Mouse (Mus musculus): ENCODE data around the gene Gm765.

DNA sequence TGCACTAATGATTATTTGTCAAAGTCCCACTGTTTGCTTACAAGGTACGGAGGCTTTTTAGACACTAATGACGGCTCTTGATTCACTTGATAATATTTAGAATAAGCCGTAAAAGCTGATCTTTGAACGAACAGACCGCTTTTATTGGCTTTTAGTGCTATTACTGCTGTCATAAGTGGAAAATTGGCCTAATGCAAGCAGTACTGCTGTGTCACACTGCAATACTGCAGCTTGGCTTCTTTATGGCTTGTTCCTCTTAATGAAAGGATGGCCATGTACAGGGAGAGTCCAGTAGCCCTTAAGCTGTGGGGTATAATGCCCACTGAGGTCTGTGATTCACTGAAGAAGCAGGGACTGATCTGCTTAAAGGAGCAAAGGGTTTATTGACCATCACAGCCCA lies 30.9 kb downstream of the Gm765 start:
- TF ChIP-seq CTCF (IDR thresholded peaks at IDR 0.05; ENCODE audit: borderline replicate concordance, extremely low read depth, insufficient read depth, insufficient read length) (no peak), POLR2A (IDR thresholded peaks at IDR 0.05; ENCODE audit: borderline replicate concordance, extremely low read depth, insufficient read depth, insufficient read length, poor library complexity, severe bottlenecking) (no peak)

Data from brain, embryonic 14.5 days (tissue).